Mouse (Mus musculus) ES-Bruce4 (cell line): ENCODE results near the gene Lrrc36.

Source experiments
- CTCF ChIP-seq: IDR thresholded peaks from one replicate; pipeline ENCODE4 v1.8.1; 2011; ENCODE audit warnings: low read depth, low read length
- POLR2A ChIP-seq: IDR thresholded peaks from one replicate; pipeline ENCODE4 v1.8.1; 2011; ENCODE audit warnings: low read length; ENCODE audit not compliant: insufficient read depth

DNA sequence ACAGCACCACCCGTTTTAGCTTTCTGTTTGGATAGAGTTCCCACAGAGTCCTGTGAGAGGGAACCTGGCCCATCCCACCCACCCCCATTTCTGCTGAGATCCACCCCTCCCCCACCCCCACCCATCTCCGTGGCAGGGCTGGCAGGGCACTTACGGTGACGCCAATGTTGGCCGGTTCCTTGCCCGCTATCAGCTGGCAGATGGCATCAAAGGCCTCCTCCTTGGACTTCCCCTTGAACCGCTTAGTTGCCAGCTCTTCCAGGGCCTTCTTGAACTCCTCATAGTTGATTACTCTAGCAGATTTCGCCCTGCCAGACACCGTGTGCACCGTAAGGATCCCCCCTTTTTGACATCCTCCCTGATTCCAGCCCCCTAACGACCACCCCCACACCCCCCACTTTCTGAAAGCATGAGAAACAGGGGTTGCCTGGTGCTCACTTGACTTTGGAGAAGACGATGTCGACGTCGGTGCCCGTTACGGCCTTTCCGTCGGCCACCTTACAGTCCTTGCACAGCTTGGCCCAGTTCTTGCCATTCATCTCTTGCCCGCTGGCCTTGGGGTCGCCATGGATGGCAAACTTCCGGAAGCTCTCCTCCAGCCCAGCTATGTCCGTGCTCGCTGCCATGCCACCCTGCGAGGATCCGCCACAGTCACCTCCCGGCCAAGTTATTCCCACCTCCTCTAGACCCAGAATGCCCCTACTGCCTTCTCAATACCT lies 54.8 kb downstream of the Lrrc36 start:
- TF ChIP-seq CTCF (no peak), POLR2A (no peak)
